Mouse (Mus musculus) hindbrain, embryonic 12.5 days (tissue): ENCODE results near the gene Rps29. TPM values are rescaled to one million over a fixed set of nuclear protein-coding genes. Genes with fewer than 3 reads are reported as not detected.
A peak's percentile ranks its signal among the peaks of the same experiment; 100 is the strongest.

ENCODE experiments used
- ATAC-seq: fragments of 200-750 bp; cut with Nextera tagmentation; 2 replicates; pipeline ENCODE4 v1.8.0; 2017; ENCODE audit warnings: moderate TSS enrichment; ENCODE audit not compliant: low FRiP score
- H3K27ac ChIP-seq: fragments of 300-500 bp; sonication (generic); 2 replicates; pipeline ENCODE4 v1.5.1; 2016; ENCODE audit warnings: mild to moderate bottlenecking
- H3K27me3 ChIP-seq: fragments of 300-500 bp; sonication (generic); 2 replicates; pipeline ENCODE4 v1.6.1; 2016; ENCODE audit warnings: mild to moderate bottlenecking
- H3K36me3 ChIP-seq: fragments of 300-500 bp; sonication (generic); 2 replicates; pipeline ENCODE4 v1.6.1; 2016; ENCODE audit warnings: mild to moderate bottlenecking
- H3K4me1 ChIP-seq: fragments of 300-500 bp; sonication (generic); 2 replicates; pipeline ENCODE4 v1.6.1; 2016
- H3K4me2 ChIP-seq: fragments of 300-500 bp; sonication (generic); replicated peaks from 2 replicates; pipeline ENCODE4 v1.6.1; 2016; ENCODE audit warnings: mild to moderate bottlenecking
- H3K4me3 ChIP-seq: fragments of 300-500 bp; sonication (generic); 2 replicates; pipeline ENCODE4 v1.5.1; 2016; ENCODE audit warnings: mild to moderate bottlenecking
- H3K9ac ChIP-seq: fragments of 300-500 bp; sonication (generic); 2 replicates; pipeline ENCODE4 v1.6.1; 2016; ENCODE audit warnings: mild to moderate bottlenecking, moderate library complexity
- H3K9me3 ChIP-seq: fragments of 300-500 bp; sonication (generic); replicated peaks from 2 replicates; pipeline ENCODE4 v1.6.1; 2016; ENCODE audit warnings: mild to moderate bottlenecking
- WGBS: fragments of 180-500 bp; shearing (Covaris S2); methylation state at CpG from one replicate; pipeline ENCODE4 v1.1.7; 2016; 5-methylcytosine and 5-hydroxymethylcytosine counted together
- polyA plus RNA-seq: library from polyadenylated mRNA; unstranded; fragments of >200 nt; fragmentation: Nextera tagmentation; extraction: Ambion mirVana; gene quantifications from 2 replicates; pipeline ENCODE4 v1.2.1, GENCODE M21; 2016

Rps29 gene
- polyA plus RNA-seq, 1 experiment from 2014 or later: 1,375 TPM

- H3K27ac ChIP-seq: no peak overlapping the region
- no peak overlapping the region for H3K4me2 ChIP-seq
- no peak overlapping the region for H3K4me3 ChIP-seq
- H3K9ac ChIP-seq: no peak overlapping the region
- H3K27me3 ChIP-seq: no peaks in the 10 kb centered on the region
- H3K9me3 ChIP-seq: no peaks in the 10 kb centered on the region
- no peak for ATAC-seq
- H3K36me3 ChIP-seq: peaks cover 24% of the 10 kb centered on the region
- peaks cover 8% of the 10 kb centered on the region for H3K4me1 ChIP-seq
- WGBS: 96% methylated on average over 1 of the region's 1 CpGs
Observed at GRCm38 (mm10) chr12:69190522-69190921, 31.5 kb upstream of the Rps29 start.

GRCm38 (mm10) chr12:69190074-69190473 is 31.1 kb upstream of the Rps29 start:
- WGBS: 91% methylated on average over 9 of the region's 9 CpGs
- Histone ChIP-seq H3K4me1 (peaks cover 13% of the 10 kb centered on the region), H3K9ac (no peak overlapping the region), H3K36me3 (peaks cover 24% of the 10 kb centered on the region), H3K27me3 (no peaks in the 10 kb centered on the region), H3K4me3 (no peak overlapping the region), H3K4me2 (no peak overlapping the region), H3K9me3 (no peaks in the 10 kb centered on the region), H3K27ac (no peak overlapping the region)
- ATAC-seq: no peak

- no peak overlapping the region for H3K27ac ChIP-seq
- no peak overlapping the region for H3K4me3 ChIP-seq
- H3K9ac ChIP-seq: no peak overlapping the region
- ATAC-seq: no peak
- no peak overlapping the region; the same call in 1 of the 2 replicates for H3K4me2 ChIP-seq
- H3K27me3 ChIP-seq: no peaks in the 10 kb centered on the region
- no peaks in the 10 kb centered on the region for H3K9me3 ChIP-seq
- 78% methylated on average over 5 of the region's 5 CpGs for WGBS
- H3K36me3 ChIP-seq: peaks cover 24% of the 10 kb centered on the region
- peaks cover 19% of the 10 kb centered on the region for H3K4me1 ChIP-seq
Observed at GRCm38 (mm10) chr12:69186811-69187471, 28.0 kb upstream of the Rps29 start.

- Histone ChIP-seq H3K9me3 (no peaks in the 10 kb centered on the region), H3K4me1 (peaks cover 19% of the 10 kb centered on the region), H3K4me3 (peak overlapping the region; percentile 91), H3K36me3 (peaks cover 22% of the 10 kb centered on the region), H3K9ac (peak overlapping the region; percentile 95; the same call in 1 of the 2 replicates), H3K27ac (no peak overlapping the region), H3K4me2 (peak overlapping the region; percentile 92), H3K27me3 (no peaks in the 10 kb centered on the region)
- ATAC-seq: no peak
- WGBS: 79% methylated on average over 7 of the region's 7 CpGs
Observed at GRCm38 (mm10) chr12:69185371-69185770, 26.4 kb upstream of the Rps29 start.

GRCm38 (mm10) chr12:69184342-69185295 is 25.6 kb upstream of the Rps29 start:
- Histone ChIP-seq H3K9ac (peak overlapping the region; percentile 95), H3K4me3 (peak overlapping the region; percentile 91), H3K4me1 (peaks cover 19% of the 10 kb centered on the region), H3K27ac (peak overlapping the region; percentile 95), H3K4me2 (peak overlapping the region; percentile 92), H3K36me3 (peaks cover 14% of the 10 kb centered on the region), H3K27me3 (no peaks in the 10 kb centered on the region), H3K9me3 (no peaks in the 10 kb centered on the region)
- peak; percentile 64 for ATAC-seq
- 2% methylated on average over 84 of the region's 86 CpGs for WGBS

GRCm38 (mm10) chr12:69183583-69184308 is 24.8 kb upstream of the Rps29 start, which contains the start of the genes Rpl36al and Mgat2:
Rpl36al (minus strand) TSS chr12:69184083.
Mgat2 (plus strand) TSS chr12:69184157.
- peak within 1 kb of the TSS; percentile 92 for H3K4me2 ChIP-seq
- peaks cover 14% of the 10 kb centered on the region for H3K36me3 ChIP-seq
- H3K27ac ChIP-seq: peak within 1 kb of the TSS; percentile 95
- H3K4me3 ChIP-seq: peak within 1 kb of the TSS; percentile 91
- ATAC-seq: peak; percentile 99
- H3K4me1 ChIP-seq: peaks cover 19% of the 10 kb centered on the region
- WGBS: 1% methylated on average over 84 of the region's 84 CpGs
- H3K27me3 ChIP-seq: no peaks in the 10 kb centered on the region
- peak within 1 kb of the TSS; percentile 95 for H3K9ac ChIP-seq
- H3K9me3 ChIP-seq: no peaks in the 10 kb centered on the region

GRCm38 (mm10) chr12:69181800-69182199 is 22.8 kb upstream of the Rps29 start:
- Histone ChIP-seq H3K4me3 (no peak overlapping the region), H3K27ac (no peak overlapping the region), H3K9ac (no peak overlapping the region), H3K4me1 (peaks cover 14% of the 10 kb centered on the region), H3K9me3 (no peaks in the 10 kb centered on the region), H3K27me3 (no peaks in the 10 kb centered on the region), H3K4me2 (no peak overlapping the region), H3K36me3 (peaks cover 9% of the 10 kb centered on the region)
- no peak for ATAC-seq
- 87% methylated on average over 4 of the region's 4 CpGs for WGBS

GRCm38 (mm10) chr12:69179371-69179770 is 20.4 kb upstream of the Rps29 start:
- H3K27me3 ChIP-seq: no peaks in the 10 kb centered on the region
- no peak overlapping the region for H3K9ac ChIP-seq
- H3K4me2 ChIP-seq: no peak overlapping the region
- no peak for ATAC-seq
- no peaks in the 10 kb centered on the region for H3K9me3 ChIP-seq
- 80% methylated on average over 12 of the region's 12 CpGs for WGBS
- H3K4me1 ChIP-seq: peaks cover 3% of the 10 kb centered on the region; the same call in 1 of the 2 replicates
- H3K27ac ChIP-seq: no peak overlapping the region
- no peak overlapping the region for H3K4me3 ChIP-seq
- peaks cover 9% of the 10 kb centered on the region for H3K36me3 ChIP-seq

GRCm38 (mm10) chr12:69177526-69177925 is 18.5 kb upstream of the Rps29 start:
- Histone ChIP-seq H3K4me1 (no peaks in the 10 kb centered on the region), H3K9me3 (no peaks in the 10 kb centered on the region), H3K27ac (no peak overlapping the region), H3K27me3 (no peaks in the 10 kb centered on the region), H3K4me3 (no peak overlapping the region), H3K9ac (no peak overlapping the region), H3K36me3 (peaks cover 9% of the 10 kb centered on the region), H3K4me2 (no peak overlapping the region)
- WGBS: 74% methylated on average over 3 of the region's 3 CpGs
- no peak for ATAC-seq

- Histone ChIP-seq H3K27me3 (no peaks in the 10 kb centered on the region), H3K4me3 (no peak overlapping the region), H3K27ac (no peak overlapping the region), H3K4me1 (no peaks in the 10 kb centered on the region), H3K4me2 (no peak overlapping the region), H3K9me3 (no peaks in the 10 kb centered on the region), H3K36me3 (peaks cover under 1% of the 10 kb centered on the region; the same call in 1 of the 2 replicates), H3K9ac (no peak overlapping the region)
- no peak for ATAC-seq
- WGBS: 96% methylated on average over 3 of the region's 3 CpGs
Observed at GRCm38 (mm10) chr12:69175975-69176374, 17.0 kb upstream of the Rps29 start.

GRCm38 (mm10) chr12:69171307-69171706 is 12.3 kb upstream of the Rps29 start:
- H3K4me1 ChIP-seq: peaks cover 10% of the 10 kb centered on the region
- no peaks in the 10 kb centered on the region for H3K27me3 ChIP-seq
- H3K27ac ChIP-seq: no peak overlapping the region
- no peak for ATAC-seq
- no peaks in the 10 kb centered on the region; the same call in 1 of the 2 replicates for H3K36me3 ChIP-seq
- no peak overlapping the region for H3K4me3 ChIP-seq
- H3K9me3 ChIP-seq: no peaks in the 10 kb centered on the region
- no peak overlapping the region for H3K4me2 ChIP-seq
- H3K9ac ChIP-seq: no peak overlapping the region
- WGBS: 89% methylated on average over 2 of the region's 2 CpGs
